Mouse (Mus musculus): ENCODE measurements around the gene Ccdc171. TPM values are rescaled to one million over a fixed set of nuclear protein-coding genes. Genes with fewer than 3 reads are reported as not detected.
"Not testable (repeated sequence)": the region's sequence is repeated elsewhere in the genome, so short reads cannot be mapped to it uniquely, and the experiment has no call there.

Gene Ccdc171
- polyA plus RNA-seq, 1 experiment from 2014 or later: 1.4 TPM

DNA sequence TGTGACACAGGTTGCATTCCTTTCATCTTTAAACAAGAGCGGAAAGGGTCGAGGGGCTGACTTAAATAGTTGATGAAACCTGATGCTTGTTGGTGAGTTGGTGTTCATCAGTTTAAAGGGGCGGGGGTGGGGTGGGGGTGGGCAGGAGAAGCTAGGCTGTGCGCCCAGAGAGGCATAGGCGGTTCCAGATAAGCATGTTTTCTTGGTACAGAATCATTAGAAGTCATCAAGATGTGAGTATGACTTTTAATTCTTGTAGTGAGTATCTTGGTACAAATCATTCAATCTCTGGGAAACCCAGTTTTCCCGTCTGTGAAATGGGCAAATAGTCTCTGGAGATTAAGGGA, 1.6 kb downstream of the Ccdc171 start:
- no peaks in the 10 kb centered on the region for H3K9me3 ChIP-seq (ENCODE audit: control insufficient read depth, low read length)
- no peak for TF ChIP-seq EP300 (optimal IDR thresholded peaks at IDR 0.05)
- no peak for TF ChIP-seq CTCF (IDR thresholded peaks at IDR 0.05; ENCODE audit: low read depth)
- no peaks in the 10 kb centered on the region for H3K36me3 ChIP-seq (ENCODE audit: control insufficient read depth, insufficient read depth, low read length)
- no peak for ATAC-seq (ENCODE audit: low FRiP score, low TSS enrichment)
- no peak overlapping the region for H3K27ac ChIP-seq (replicated peaks)
- DNase-seq (ENCODE audit: low spot score): no peak
- H3K4me3 ChIP-seq (ENCODE audit: low read depth, low read length): no peak overlapping the region
- 58% methylated on average over 6 of the region's 6 CpGs for WGBS
- no peak overlapping the region for H3K4me2 ChIP-seq (replicated peaks; ENCODE audit: low read depth)
- no peak overlapping the region for H3K9ac ChIP-seq (ENCODE audit: low read length)
- H3K27me3 ChIP-seq (ENCODE audit: control insufficient read depth, insufficient read depth, low read length): no peaks in the 10 kb centered on the region
- H3K4me1 ChIP-seq (replicated peaks; ENCODE audit: control insufficient read depth, insufficient read depth): no peaks in the 10 kb centered on the region

DNA sequence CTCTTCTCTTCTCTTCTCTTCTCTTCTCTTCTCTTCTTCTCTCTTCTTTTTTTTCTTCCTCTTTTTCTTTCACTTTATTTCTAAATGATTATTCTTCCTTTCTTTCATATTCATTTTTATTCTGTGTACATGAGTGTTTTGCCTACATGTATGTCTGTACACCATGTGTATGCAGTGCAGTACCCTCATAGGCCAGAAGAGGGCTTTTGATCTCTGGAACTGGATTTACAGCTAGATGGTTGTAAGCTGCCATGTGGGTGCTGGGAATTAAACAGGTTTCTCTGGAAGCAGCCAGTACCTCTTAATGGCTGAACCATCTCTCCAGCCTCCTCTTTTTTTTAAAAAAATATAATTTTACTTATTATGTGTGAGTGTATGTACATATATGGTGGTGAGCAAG, 2.6 kb downstream of the Ccdc171 start:
- ATAC-seq (ENCODE audit: low FRiP score, low TSS enrichment): no peak
- Histone ChIP-seq H3K4me3 (ENCODE audit: low read depth, low read length) (no peak overlapping the region), H3K9ac (ENCODE audit: low read length) (no peak overlapping the region), H3K36me3 (ENCODE audit: control insufficient read depth, insufficient read depth, low read length) (no peaks in the 10 kb centered on the region), H3K9me3 (ENCODE audit: control insufficient read depth, low read length) (no peaks in the 10 kb centered on the region), H3K27me3 (ENCODE audit: control insufficient read depth, insufficient read depth, low read length) (no peaks in the 10 kb centered on the region), H3K4me2 (replicated peaks; ENCODE audit: low read depth) (no peak overlapping the region), H3K27ac (replicated peaks) (no peak overlapping the region), H3K4me1 (replicated peaks; ENCODE audit: control insufficient read depth, insufficient read depth) (no peaks in the 10 kb centered on the region)
- TF ChIP-seq EP300 (optimal IDR thresholded peaks at IDR 0.05) (no peak), CTCF (IDR thresholded peaks at IDR 0.05; ENCODE audit: low read depth) (peak; percentile 65)
- peak; percentile 35 for DNase-seq (ENCODE audit: low spot score)

DNA sequence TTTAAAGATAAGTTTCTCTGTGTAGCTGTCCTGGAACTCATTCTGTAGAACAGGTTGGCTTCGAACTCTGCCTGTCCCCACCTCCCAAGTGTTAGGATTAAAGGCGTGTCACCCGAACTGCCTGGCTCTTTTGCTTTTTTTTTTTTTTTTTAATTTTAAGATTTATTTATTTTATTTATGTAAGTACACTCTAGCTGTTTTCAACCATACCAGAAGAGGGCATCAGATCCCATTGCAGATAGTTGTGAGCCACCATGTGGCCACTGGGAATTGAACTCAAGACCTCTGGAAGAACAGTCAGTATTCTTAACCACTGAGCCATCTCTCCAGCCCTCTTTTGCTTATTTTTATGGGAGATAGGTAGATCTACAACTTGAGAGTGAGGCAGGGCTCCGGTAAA, 4.7 kb downstream of the Ccdc171 start:
- not testable (repeated sequence) for H3K27me3 ChIP-seq (ENCODE audit: control insufficient read depth, insufficient read depth, low read length); H3K9me3 ChIP-seq (ENCODE audit: control insufficient read depth, low read length); ATAC-seq (ENCODE audit: low FRiP score, low TSS enrichment); H3K4me2 ChIP-seq (replicated peaks; ENCODE audit: low read depth); H3K36me3 ChIP-seq (ENCODE audit: control insufficient read depth, insufficient read depth, low read length); H3K9ac ChIP-seq (ENCODE audit: low read length); H3K4me1 ChIP-seq (replicated peaks; ENCODE audit: control insufficient read depth, insufficient read depth); DNase-seq (ENCODE audit: low spot score); H3K27ac ChIP-seq (replicated peaks); H3K4me3 ChIP-seq (ENCODE audit: low read depth, low read length)
- 88% methylated on average over 4 of the region's 4 CpGs for WGBS
- TF ChIP-seq CTCF (IDR thresholded peaks at IDR 0.05; ENCODE audit: low read depth): peak; percentile 19

DNA sequence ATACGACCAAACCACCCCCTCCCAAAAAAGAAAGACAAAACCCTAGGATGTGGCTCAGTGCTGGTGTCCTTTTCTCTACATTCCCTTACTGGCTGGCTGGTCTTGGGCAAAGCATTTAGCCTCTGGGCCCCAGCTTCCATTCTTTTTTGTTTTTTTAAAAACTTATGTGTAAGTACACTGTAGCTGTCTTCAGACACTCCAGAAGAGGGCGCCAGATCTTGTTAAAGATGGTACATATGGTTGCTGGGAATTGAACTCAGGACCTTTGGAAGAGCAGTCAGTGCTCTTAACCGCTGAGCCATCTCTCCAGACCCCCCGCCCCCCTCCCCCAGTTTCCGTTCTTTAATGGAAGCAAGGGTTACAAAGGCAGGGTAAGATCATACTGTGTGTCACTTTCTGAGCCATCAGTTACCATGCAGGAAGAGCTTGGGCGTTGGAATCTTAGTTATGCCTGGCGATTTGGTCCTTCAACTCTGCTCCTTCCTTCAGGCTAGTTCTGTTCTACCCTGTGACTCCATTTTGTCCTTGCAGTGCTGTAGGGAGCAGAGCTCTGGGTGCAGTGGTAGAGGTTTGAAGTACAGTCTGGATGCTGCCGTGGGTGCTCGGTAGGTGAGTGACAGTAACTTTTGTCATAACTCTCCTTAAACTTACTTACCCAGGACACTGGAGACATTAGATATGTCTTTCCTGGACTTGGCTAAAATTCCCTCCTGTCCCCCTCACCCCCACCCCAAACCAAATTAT, 8.0 kb downstream of the Ccdc171 start:
- 86% methylated on average over 9 of the region's 9 CpGs for WGBS
- no peak overlapping the region for H3K4me2 ChIP-seq (replicated peaks; ENCODE audit: low read depth)
- TF ChIP-seq CTCF (IDR thresholded peaks at IDR 0.05; ENCODE audit: low read depth): peak; percentile 28
- no peak for TF ChIP-seq EP300 (optimal IDR thresholded peaks at IDR 0.05)
- ATAC-seq (ENCODE audit: low FRiP score, low TSS enrichment) (no peak), DNase-seq (ENCODE audit: low spot score) (no peak)
- H3K9ac ChIP-seq (ENCODE audit: low read length): no peak overlapping the region
- no peaks in the 10 kb centered on the region for H3K27me3 ChIP-seq (ENCODE audit: control insufficient read depth, insufficient read depth, low read length)
- H3K4me3 ChIP-seq (ENCODE audit: low read depth, low read length): no peak overlapping the region
- no peaks in the 10 kb centered on the region for H3K9me3 ChIP-seq (ENCODE audit: control insufficient read depth, low read length)
- H3K36me3 ChIP-seq (ENCODE audit: control insufficient read depth, insufficient read depth, low read length): no peaks in the 10 kb centered on the region
- no peaks in the 10 kb centered on the region for H3K4me1 ChIP-seq (replicated peaks; ENCODE audit: control insufficient read depth, insufficient read depth)
- no peak overlapping the region for H3K27ac ChIP-seq (replicated peaks)

DNA sequence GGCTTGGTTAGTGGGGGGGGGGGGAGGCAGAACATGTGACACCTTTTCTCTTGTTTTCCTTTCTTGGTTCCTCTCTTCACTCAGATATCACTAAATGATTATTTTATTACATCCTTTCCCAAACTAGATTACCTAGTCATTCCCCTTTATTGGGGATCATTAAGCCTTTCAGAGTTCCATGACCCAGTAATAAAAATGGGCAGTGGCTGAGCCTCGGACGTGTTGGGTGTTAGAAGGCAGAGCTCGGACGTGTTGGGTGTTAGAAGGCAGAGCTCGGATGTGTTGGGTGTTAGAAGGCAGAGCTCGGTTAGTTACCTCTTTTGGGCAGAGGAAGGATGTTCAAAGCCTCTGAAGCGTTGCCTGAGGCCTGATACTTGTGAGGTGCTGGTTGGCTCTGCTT, 8.7 kb downstream of the Ccdc171 start:
- no peak overlapping the region for H3K4me3 ChIP-seq (ENCODE audit: low read depth, low read length)
- no peaks in the 10 kb centered on the region for H3K27me3 ChIP-seq (ENCODE audit: control insufficient read depth, insufficient read depth, low read length)
- no peak for TF ChIP-seq CTCF (IDR thresholded peaks at IDR 0.05; ENCODE audit: low read depth)
- no peak for TF ChIP-seq EP300 (optimal IDR thresholded peaks at IDR 0.05)
- H3K9me3 ChIP-seq (ENCODE audit: control insufficient read depth, low read length): no peaks in the 10 kb centered on the region
- no peak for ATAC-seq (ENCODE audit: low FRiP score, low TSS enrichment)
- no peak for DNase-seq (ENCODE audit: low spot score)
- H3K9ac ChIP-seq (ENCODE audit: low read length): no peak overlapping the region
- no peak overlapping the region for H3K4me2 ChIP-seq (replicated peaks; ENCODE audit: low read depth)
- 73% methylated on average over 7 of the region's 7 CpGs for WGBS
- no peaks in the 10 kb centered on the region for H3K4me1 ChIP-seq (replicated peaks; ENCODE audit: control insufficient read depth, insufficient read depth)
- H3K36me3 ChIP-seq (ENCODE audit: control insufficient read depth, insufficient read depth, low read length): no peaks in the 10 kb centered on the region
- H3K27ac ChIP-seq (replicated peaks): no peak overlapping the region

DNA sequence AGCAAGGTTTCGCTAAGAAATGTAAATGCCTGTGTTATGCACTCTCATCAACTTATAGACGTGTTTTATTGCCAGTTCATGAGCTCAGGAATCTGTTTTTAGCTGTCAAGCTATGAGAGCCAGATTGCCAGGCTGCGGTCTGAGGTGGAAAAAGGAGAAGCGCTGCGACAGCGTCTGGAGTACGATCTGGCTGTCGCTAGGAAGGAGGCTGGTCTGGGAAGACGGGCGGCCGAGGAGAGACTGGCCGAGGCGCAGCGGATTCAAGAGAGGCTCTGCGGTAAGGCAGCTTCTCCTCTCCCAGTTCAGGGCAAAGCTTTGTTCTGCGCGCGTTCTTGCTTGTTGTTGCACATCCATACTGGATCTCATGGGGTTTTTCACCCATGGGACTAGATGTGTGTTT, 24.2 kb downstream of the Ccdc171 start:
- 40% methylated on average over 18 of the region's 18 CpGs for WGBS
- Histone ChIP-seq H3K27me3 (ENCODE audit: control insufficient read depth, insufficient read depth, low read length) (no peaks in the 10 kb centered on the region), H3K9ac (ENCODE audit: low read length) (no peak overlapping the region), H3K36me3 (ENCODE audit: control insufficient read depth, insufficient read depth, low read length) (no peaks in the 10 kb centered on the region), H3K4me1 (replicated peaks; ENCODE audit: control insufficient read depth, insufficient read depth) (no peaks in the 10 kb centered on the region), H3K4me2 (replicated peaks; ENCODE audit: low read depth) (peak overlapping the region; percentile 33; the same call in 1 of the 2 replicates), H3K9me3 (ENCODE audit: control insufficient read depth, low read length) (no peaks in the 10 kb centered on the region), H3K27ac (replicated peaks) (no peak overlapping the region), H3K4me3 (ENCODE audit: low read depth, low read length) (no peak overlapping the region)
- no peak for ATAC-seq (ENCODE audit: low FRiP score, low TSS enrichment)
- no peak for TF ChIP-seq CTCF (IDR thresholded peaks at IDR 0.05; ENCODE audit: low read depth)
- TF ChIP-seq EP300 (optimal IDR thresholded peaks at IDR 0.05): no peak
- no peak for DNase-seq (ENCODE audit: low spot score)
